Mouse (Mus musculus) C3H10T1/2 (cell line): ENCODE results near the gene Crot. TPM values are rescaled to one million over a fixed set of nuclear protein-coding genes. Genes with fewer than 3 reads are reported as not detected.

ENCODE experiments used
- polyA plus RNA-seq, 2 experiments: library from polyadenylated mRNA; unstranded; fragments of >200 nt; fragmentation: generic; extraction: Trizol; gene quantifications; one replicate each; pipeline ENCODE4 v1.2.1; 2012; ENCODE audit warnings: missing spikeins in 2 of 2

The Crot gene
- 10 to 100 TPM in 1 of 2 experiments, under 1 TPM in 1; 0.48 to 12.9 TPM for polyA plus RNA-seq

GRCm38 (mm10) chr5:8996686-8997512, at the start of gene Crot:
Crot (minus strand) TSS chr5:8997324.

Other genes with a start within 250 kb of the Crot start
- gene Abcb1b, start 199.2 kb downstream of the Crot start, polyA plus RNA-seq: 1 to 10 TPM; 2.3 to 5.2 TPM
- under 1 TPM in 1 of 2 experiments, not detected in 1; 0.04 TPM for gene Abcb4, start 103.6 kb downstream of the Crot start, polyA plus RNA-seq
- gene Tmem243, start 103.3 kb upstream of the Crot start, polyA plus RNA-seq: 1 to 10 TPM; 1.9 to 6.2 TPM
- 1 to 10 TPM in 1 of 2 experiments, under 1 TPM in 1; 0.32 to 5.0 TPM for gene Dmtf1, start 164.5 kb upstream of the Crot start, polyA plus RNA-seq